Mouse (Mus musculus) forebrain, embryonic 12.5 days (tissue): ENCODE results near the gene Olfr1118. TPM values are rescaled to one million over a fixed set of nuclear protein-coding genes. Genes with fewer than 3 reads are reported as not detected.
"Not testable (repeated sequence)": the region's sequence is repeated elsewhere in the genome, so short reads cannot be mapped to it uniquely, and the experiment has no call there.

Experiments
- ATAC-seq: fragments of 200-750 bp; cut with Nextera tagmentation; 2 replicates; pipeline ENCODE4 v1.8.0; 2017; ENCODE audit warnings: moderate TSS enrichment; ENCODE audit not compliant: low FRiP score
- H3K27ac ChIP-seq: fragments of 300-500 bp; sonication (generic); 2 replicates; pipeline ENCODE4 v1.5.1; 2016; ENCODE audit warnings: mild to moderate bottlenecking
- H3K27me3 ChIP-seq: fragments of 300-500 bp; sonication (generic); 2 replicates; pipeline ENCODE4 v1.6.1; 2016; ENCODE audit warnings: mild to moderate bottlenecking
- H3K36me3 ChIP-seq: fragments of 300-500 bp; sonication (generic); replicated peaks from 2 replicates; pipeline ENCODE4 v1.6.1; 2016; ENCODE audit warnings: mild to moderate bottlenecking
- H3K4me1 ChIP-seq: fragments of 300-500 bp; sonication (generic); 2 replicates; pipeline ENCODE4 v1.6.1; 2016
- H3K4me2 ChIP-seq: fragments of 300-500 bp; sonication (generic); 2 replicates; pipeline ENCODE4 v1.6.1; 2016; ENCODE audit warnings: mild to moderate bottlenecking, moderate library complexity
- H3K4me3 ChIP-seq: fragments of 300-500 bp; sonication (generic); replicated peaks from 2 replicates; pipeline ENCODE4 v1.5.1; 2016; ENCODE audit warnings: mild to moderate bottlenecking
- H3K9ac ChIP-seq: fragments of 300-500 bp; sonication (generic); 2 replicates; pipeline ENCODE4 v1.6.1; 2016; ENCODE audit warnings: mild to moderate bottlenecking
- H3K9me3 ChIP-seq: fragments of 300-500 bp; sonication (generic); 2 replicates; pipeline ENCODE4 v1.6.1; 2016
- WGBS: fragments of 180-500 bp; shearing (Covaris S2); methylation state at CpG from one replicate; pipeline ENCODE4 v1.1.7; 2016; 5-methylcytosine and 5-hydroxymethylcytosine counted together
- polyA plus RNA-seq: library from polyadenylated mRNA; unstranded; fragments of >200 nt; fragmentation: Nextera tagmentation; extraction: Ambion mirVana; gene quantifications from 2 replicates; pipeline ENCODE4 v1.2.1, GENCODE M21; 2016

The Olfr1118 gene
- polyA plus RNA-seq, result not detected in 2 replicates

DNA sequence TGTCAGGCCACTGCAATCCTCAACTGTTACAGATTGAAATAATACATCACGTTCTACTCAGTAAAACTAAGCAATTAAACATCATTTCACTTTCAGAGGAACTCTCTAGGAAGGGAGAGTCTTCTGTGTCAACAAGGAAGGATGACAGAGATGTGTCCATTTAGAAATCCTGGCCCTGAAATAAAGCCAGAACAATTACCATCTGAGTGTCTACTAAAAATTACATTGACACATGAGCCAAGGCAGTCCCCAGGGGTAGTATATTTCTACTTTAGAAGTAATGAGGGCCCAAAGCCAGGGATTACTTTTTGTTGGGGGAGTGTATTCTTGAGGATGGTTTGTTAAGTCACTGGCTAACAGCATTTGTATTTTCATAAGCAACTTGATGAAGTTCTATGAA, at the start of gene Olfr1118:
Gene Olfr1118 (plus strand): TSS at position 301 of the 400 bp plus-strand sequence.
- Histone ChIP-seq H3K36me3 (no peaks in the 10 kb centered on the region), H3K9ac (no peak within 1 kb of the TSS), H3K4me2 (no peak within 1 kb of the TSS), H3K9me3 (no peaks in the 10 kb centered on the region), H3K4me1 (no peaks in the 10 kb centered on the region), H3K27ac (no peak within 1 kb of the TSS), H3K27me3 (no peaks in the 10 kb centered on the region), H3K4me3 (no peak within 1 kb of the TSS)
- WGBS, result 69% methylated on average over 1 of the region's 1 CpGs
- ATAC-seq, result no peak

DNA sequence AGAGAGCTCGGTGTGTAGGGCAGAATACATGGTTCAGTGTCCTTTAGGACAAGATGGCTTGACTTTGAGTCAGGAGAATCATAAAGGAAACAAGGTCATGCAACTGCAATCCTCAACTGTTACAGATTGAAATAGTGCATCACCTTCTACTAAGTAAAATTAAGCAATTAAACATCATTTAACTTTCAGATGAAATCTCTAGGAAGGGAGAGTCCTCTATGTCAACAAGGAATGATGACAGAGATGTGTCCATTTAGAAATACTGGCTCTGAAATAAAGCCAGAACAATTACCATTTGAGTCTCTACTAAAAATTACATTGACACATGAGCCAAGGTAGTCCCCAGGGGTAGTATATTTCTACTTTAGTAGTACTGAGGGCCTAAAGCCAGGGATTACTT, 40.1 kb upstream of the Olfr1118 start, which contains the start of gene Olfr1116:
Gene Olfr1116 (plus strand): TSS at position 301 of the 400 bp plus-strand sequence.
- no peak for ATAC-seq
- no peaks in the 10 kb centered on the region for H3K9me3 ChIP-seq
- WGBS, result 83% methylated on average over 1 of the region's 1 CpGs
- H3K4me2 ChIP-seq, result no peak within 1 kb of the TSS
- H3K27ac ChIP-seq, result no peak within 1 kb of the TSS
- H3K9ac ChIP-seq, result no peak within 1 kb of the TSS
- no peak within 1 kb of the TSS for H3K4me3 ChIP-seq
- H3K27me3 ChIP-seq, result no peaks in the 10 kb centered on the region
- no peaks in the 10 kb centered on the region for H3K4me1 ChIP-seq
- H3K36me3 ChIP-seq, result no peaks in the 10 kb centered on the region

DNA sequence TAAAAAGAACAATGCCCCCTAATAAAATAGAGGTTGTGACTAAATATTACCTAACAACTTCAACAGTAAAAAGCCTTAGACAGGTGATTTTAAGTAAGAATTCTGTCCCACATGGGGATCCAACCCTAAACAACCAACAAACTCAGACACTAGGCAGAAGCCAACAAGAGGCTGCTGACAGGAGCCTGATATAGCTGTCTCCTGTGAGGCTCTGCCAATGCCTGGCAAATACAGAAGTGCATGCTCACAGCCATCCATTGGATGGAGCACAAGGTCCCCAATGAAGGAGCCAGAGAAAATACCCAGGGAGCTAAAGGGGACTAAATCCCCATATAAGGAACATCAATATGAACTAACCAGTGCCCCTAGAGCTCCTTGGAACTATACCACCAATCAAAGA, 13.4 kb upstream of the Olfr1118 start:
- H3K27me3 ChIP-seq, H3K9ac ChIP-seq, H3K4me3 ChIP-seq, H3K27ac ChIP-seq, H3K4me1 ChIP-seq, H3K4me2 ChIP-seq, ATAC-seq, H3K36me3 ChIP-seq, H3K9me3 ChIP-seq: not testable (repeated sequence)

DNA sequence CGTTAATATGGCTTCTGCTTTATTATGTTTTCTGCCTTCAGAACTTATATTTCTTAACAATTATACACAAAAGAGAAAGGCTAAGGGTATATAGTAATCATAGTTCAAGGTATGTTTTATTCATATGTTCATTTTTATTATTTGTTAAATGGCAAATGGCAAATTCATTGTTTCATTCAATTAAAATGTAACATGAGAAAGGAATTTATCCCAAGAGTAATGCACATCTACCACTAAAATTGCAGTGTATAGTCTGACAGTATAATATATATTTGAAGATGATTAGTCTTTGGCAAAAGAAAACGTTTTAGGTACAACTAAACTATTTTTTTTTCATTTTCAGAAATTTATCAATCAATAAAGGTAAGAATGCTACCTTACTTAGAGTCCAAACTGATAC, 47.1 kb downstream of the Olfr1118 start, which contains the start of gene Olfr1120:
Gene Olfr1120 (plus strand): TSS at position 301 of the 400 bp plus-strand sequence.
- no peak within 1 kb of the TSS for H3K4me3 ChIP-seq

DNA sequence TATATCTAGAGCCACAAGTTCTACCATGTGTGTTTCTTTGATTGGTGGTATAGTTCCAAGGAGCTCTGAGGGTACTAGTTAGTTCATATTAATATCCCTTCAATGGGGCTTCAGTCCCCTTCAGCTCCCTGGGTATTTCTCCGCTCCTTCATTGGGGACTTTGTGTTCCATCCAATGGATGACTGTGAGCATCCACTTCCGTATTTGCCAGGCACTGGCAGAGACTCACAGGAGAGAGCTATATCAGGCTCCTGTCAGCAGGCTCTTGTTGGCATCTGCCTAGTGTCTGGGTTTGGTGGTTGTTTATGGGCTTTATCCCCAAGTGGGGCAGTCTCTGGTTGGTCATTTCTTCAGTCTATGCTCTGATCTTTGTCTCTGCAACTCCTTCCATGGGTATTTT, 52.7 kb downstream of the Olfr1118 start:
- H3K4me2 ChIP-seq, H3K4me3 ChIP-seq, H3K9ac ChIP-seq, H3K27ac ChIP-seq, H3K36me3 ChIP-seq, ATAC-seq, H3K27me3 ChIP-seq, H3K4me1 ChIP-seq, H3K9me3 ChIP-seq: not testable (repeated sequence)
- 93% methylated on average over 2 of the region's 2 CpGs for WGBS

More for the DNA sequence above, 47.1 kb downstream of the Olfr1118 start, which contains the start of gene Olfr1120:
- Histone ChIP-seq H3K9ac (no peak within 1 kb of the TSS), H3K4me1 (no peaks in the 10 kb centered on the region), H3K27ac (no peak within 1 kb of the TSS), H3K27me3 (no peaks in the 10 kb centered on the region), H3K4me2 (no peak within 1 kb of the TSS), H3K9me3 (no peaks in the 10 kb centered on the region), H3K36me3 (no peaks in the 10 kb centered on the region)
- no peak for ATAC-seq
- WGBS, result 70% methylated on average over 2 of the region's 2 CpGs

Other genes with a start within 250 kb of the Olfr1118 start
- gene Olfr1107, start 231.8 kb upstream of the Olfr1118 start, polyA plus RNA-seq, result not detected in 2 replicates
- gene Olfr1109, start 211.6 kb upstream of the Olfr1118 start, polyA plus RNA-seq, result not detected in 2 replicates
- gene Olfr259, start 193.0 kb upstream of the Olfr1118 start, polyA plus RNA-seq, result not detected in 2 replicates
- gene Olfr1110, start 167.3 kb upstream of the Olfr1118 start, polyA plus RNA-seq, result not detected in 2 replicates
- gene Olfr1111, start 155.0 kb upstream of the Olfr1118 start, polyA plus RNA-seq, result not detected in 2 replicates
- gene Olfr1112, start 119.8 kb upstream of the Olfr1118 start, polyA plus RNA-seq, result not detected in 2 replicates
- gene Olfr1113, start 98.6 kb upstream of the Olfr1118 start, polyA plus RNA-seq, result not detected in 2 replicates
- gene Olfr1115, start 59.6 kb upstream of the Olfr1118 start, polyA plus RNA-seq, result not detected in 2 replicates
- gene Olfr1116, start 40.0 kb upstream of the Olfr1118 start, polyA plus RNA-seq, result not detected in 2 replicates
- not detected in 2 replicates for gene Olfr1120, start 47.2 kb downstream of the Olfr1118 start, polyA plus RNA-seq
- not detected in 2 replicates for gene Olfr1121, start 62.3 kb downstream of the Olfr1118 start, polyA plus RNA-seq
- not detected in 2 replicates for gene Olfr1122, start 78.3 kb downstream of the Olfr1118 start, polyA plus RNA-seq
- gene Olfr1123, start 109.1 kb downstream of the Olfr1118 start, polyA plus RNA-seq, result not detected in 2 replicates
- gene Olfr1124, start 122.7 kb downstream of the Olfr1118 start, polyA plus RNA-seq, result 0.08 and 0.15 TPM in 2 replicates
- not detected in 2 replicates for gene Olfr1126, start 146.4 kb downstream of the Olfr1118 start, polyA plus RNA-seq
- gene Pramel7, start 189.5 kb downstream of the Olfr1118 start, polyA plus RNA-seq, result not detected in 2 replicates
- not detected in 2 replicates for gene Pramel6, start 199.0 kb downstream of the Olfr1118 start, polyA plus RNA-seq
- not detected in 2 replicates for gene Olfr153, start 224.2 kb downstream of the Olfr1118 start, polyA plus RNA-seq
- not detected in 2 replicates for gene Olfr1128, start 238.0 kb downstream of the Olfr1118 start, polyA plus RNA-seq